Mouse (Mus musculus) E14TG2a.4 (cell line): ENCODE data around the gene Atpaf2.

ENCODE experiments used
- H3K27me3 ChIP-seq: 2 replicates; pipeline ENCODE4 v1.6.1; 2014; ENCODE audit warnings: low read length, control low read depth; ENCODE audit not compliant: insufficient read depth
- H3K36me3 ChIP-seq: 2 replicates; pipeline ENCODE4 v1.6.1; 2014; ENCODE audit warnings: low read length, control low read depth; ENCODE audit not compliant: insufficient read depth
- H3K4me1 ChIP-seq: replicated peaks from 2 replicates; pipeline ENCODE4 v1.6.1; 2014; ENCODE audit warnings: low read depth, low read length, control low read depth
- H3K4me3 ChIP-seq: replicated peaks from 2 replicates; pipeline ENCODE4 v1.5.1; 2014; ENCODE audit warnings: mild to moderate bottlenecking, low read length
- H3K9me3 ChIP-seq: 2 replicates; pipeline ENCODE4 v1.6.1; 2014; ENCODE audit warnings: low read length, control low read depth
- CTCF ChIP-seq: conservative IDR thresholded peaks from 2 replicates; pipeline ENCODE4 v1.5.1; 2014; ENCODE audit warnings: low read length
- NANOG ChIP-seq: IDR thresholded peaks from 2 replicates; pipeline ENCODE4 v1.6.1; 2014; ENCODE audit warnings: borderline replicate concordance, low read length, mixed read lengths
- POU5F1 ChIP-seq: IDR thresholded peaks from 2 replicates; pipeline ENCODE4 v1.6.1; 2014; ENCODE audit warnings: low read length, borderline replicate concordance

Gene Atpaf2

DNA sequence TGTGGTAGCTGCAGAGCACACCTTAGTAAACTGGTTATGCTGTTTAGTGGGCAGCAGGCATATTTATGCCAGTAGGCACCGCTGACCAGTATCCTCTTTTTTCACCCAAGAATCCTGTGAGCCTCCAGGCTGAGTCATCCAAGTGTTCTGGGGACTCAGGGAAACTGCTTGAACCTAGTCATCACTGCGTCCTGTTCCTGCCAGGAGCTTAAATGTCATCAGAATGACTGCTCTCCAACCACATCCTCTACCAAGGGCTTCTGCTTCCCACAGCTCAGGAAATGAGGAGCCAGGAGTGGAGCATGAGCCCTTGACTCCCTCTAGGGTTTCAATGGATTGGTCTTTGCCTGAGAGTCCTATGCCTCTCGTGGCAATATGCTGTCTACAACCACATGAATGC lies 18.4 kb upstream of the Atpaf2 start:
- Histone ChIP-seq H3K9me3 (no peaks in the 10 kb centered on the region), H3K4me1 (peaks cover 75% of the 10 kb centered on the region), H3K27me3 (no peaks in the 10 kb centered on the region), H3K4me3 (no peak overlapping the region), H3K36me3 (peaks cover 77% of the 10 kb centered on the region)
- no peak for TF ChIP-seq POU5F1
- no peak for TF ChIP-seq CTCF
- no peak for TF ChIP-seq NANOG

DNA sequence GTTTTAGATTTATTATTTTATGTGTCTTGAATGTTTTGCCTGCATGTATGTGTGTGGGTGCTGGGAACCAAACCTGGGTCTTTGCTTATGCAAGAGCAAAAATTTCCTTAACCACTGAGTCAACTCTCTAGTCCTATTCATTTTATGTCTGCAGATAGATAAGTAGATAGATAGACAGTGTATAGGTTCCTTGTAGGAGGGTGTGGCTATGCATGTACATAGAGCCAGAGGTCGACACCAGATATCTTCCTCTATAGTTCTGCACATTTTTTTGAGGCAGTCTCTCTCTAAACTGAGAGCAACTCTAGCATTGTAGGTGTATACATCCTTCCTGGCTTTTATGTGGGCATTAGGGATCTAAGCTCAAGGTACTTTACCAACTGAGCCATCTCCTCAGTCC lies 16.9 kb upstream of the Atpaf2 start:
- Histone ChIP-seq H3K4me1 (peaks cover 60% of the 10 kb centered on the region), H3K36me3 (peaks cover 79% of the 10 kb centered on the region), H3K9me3 (no peaks in the 10 kb centered on the region), H3K4me3 (no peak overlapping the region), H3K27me3 (no peaks in the 10 kb centered on the region)
- TF ChIP-seq NANOG, result no peak
- TF ChIP-seq CTCF, result no peak

DNA sequence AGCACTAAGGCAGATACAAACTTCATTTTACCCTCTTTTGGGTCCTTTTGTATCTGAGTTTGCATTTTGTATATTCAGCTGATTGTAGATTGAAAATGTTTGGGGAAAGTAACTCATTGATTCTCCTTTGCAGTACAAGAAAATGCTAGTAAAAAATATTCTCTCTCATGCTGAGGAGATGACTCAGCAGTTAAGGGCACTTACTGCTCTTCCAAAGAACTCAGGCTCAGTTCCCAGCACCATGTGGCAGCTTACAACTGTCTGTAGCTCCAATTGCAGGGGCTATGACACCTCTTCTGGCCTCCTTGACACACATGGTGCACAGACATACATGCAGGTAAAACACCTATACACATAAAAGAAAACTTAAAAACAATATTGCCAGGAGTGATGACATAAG lies 15.2 kb upstream of the Atpaf2 start:
- H3K27me3 ChIP-seq, result no peaks in the 10 kb centered on the region
- H3K4me3 ChIP-seq, result no peak overlapping the region
- TF ChIP-seq POU5F1, result no peak
- TF ChIP-seq CTCF, result no peak
- TF ChIP-seq NANOG, result no peak
- H3K36me3 ChIP-seq, result peaks cover 83% of the 10 kb centered on the region
- no peaks in the 10 kb centered on the region for H3K9me3 ChIP-seq
- H3K4me1 ChIP-seq, result peaks cover 48% of the 10 kb centered on the region

DNA sequence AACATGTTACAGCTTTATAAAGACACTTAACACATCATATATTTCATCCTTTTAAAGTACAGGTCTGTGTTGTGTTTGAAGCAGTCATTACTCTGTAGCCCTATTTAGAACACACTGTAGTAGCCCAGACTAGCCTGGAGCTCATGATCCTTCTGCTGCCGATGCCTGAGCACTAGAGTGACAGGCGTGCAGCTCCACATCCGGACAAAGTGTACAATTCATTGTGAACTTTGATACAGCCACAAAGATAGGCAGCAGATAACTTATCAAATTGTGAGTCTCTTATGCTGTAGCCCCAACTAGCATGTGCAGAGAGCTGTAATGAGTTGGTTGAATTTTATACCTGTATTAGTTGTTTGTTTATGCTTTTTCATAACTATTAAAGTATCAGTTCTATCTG lies 9.4 kb upstream of the Atpaf2 start:
- Histone ChIP-seq H3K9me3 (no peaks in the 10 kb centered on the region), H3K36me3 (peaks cover 69% of the 10 kb centered on the region), H3K4me3 (no peak overlapping the region), H3K4me1 (peaks cover 17% of the 10 kb centered on the region), H3K27me3 (no peaks in the 10 kb centered on the region)
- no peak for TF ChIP-seq NANOG
- TF ChIP-seq CTCF, result no peak
- TF ChIP-seq POU5F1, result no peak

DNA sequence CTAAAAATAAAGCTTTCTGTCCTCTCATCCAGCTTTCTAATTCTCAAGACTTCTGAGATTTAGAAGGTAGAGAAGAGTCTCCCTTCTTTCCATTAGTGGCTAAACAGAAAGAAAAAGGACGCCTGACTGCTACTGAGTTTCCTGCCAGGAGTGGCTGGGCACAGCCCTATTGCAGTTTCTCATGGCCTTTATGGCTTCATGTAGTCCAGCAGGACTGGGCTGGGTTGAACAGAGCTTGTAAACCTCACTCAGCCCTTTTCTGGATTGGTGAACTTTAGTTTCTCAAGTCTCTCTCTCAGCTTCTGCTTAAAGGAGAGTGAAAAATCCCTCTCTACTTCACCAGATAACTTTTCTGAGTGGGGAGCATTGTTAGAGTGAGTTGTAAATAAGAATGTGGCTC lies 8.2 kb upstream of the Atpaf2 start:
- H3K36me3 ChIP-seq, result peaks cover 62% of the 10 kb centered on the region
- no peak for TF ChIP-seq POU5F1
- TF ChIP-seq CTCF, result no peak
- no peak for TF ChIP-seq NANOG
- peaks cover 27% of the 10 kb centered on the region for H3K4me1 ChIP-seq
- no peak overlapping the region for H3K4me3 ChIP-seq
- no peaks in the 10 kb centered on the region for H3K9me3 ChIP-seq
- H3K27me3 ChIP-seq, result no peaks in the 10 kb centered on the region

DNA sequence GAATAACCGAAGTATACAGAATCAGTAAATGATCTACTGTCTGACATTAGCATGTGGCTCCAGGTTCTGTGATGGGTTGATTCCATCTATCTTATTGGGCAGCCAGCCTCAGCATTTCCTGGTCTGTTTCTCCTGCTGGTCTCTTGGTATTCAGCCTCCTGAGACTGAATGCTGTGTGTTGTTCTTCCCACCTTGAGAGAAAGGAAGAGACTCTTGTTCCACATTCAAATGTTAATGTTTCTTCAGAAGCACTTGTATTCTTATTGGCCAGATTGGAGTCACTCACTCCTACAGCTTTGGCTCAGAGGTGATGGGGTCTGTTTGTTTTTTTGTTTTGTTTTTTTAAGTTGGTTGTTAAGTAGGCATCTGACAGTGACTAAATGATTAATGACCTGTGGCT lies 4.7 kb upstream of the Atpaf2 start:
- Histone ChIP-seq H3K4me3 (no peak overlapping the region), H3K9me3 (no peaks in the 10 kb centered on the region), H3K4me1 (peaks cover 47% of the 10 kb centered on the region), H3K27me3 (no peaks in the 10 kb centered on the region), H3K36me3 (peaks cover 59% of the 10 kb centered on the region)
- TF ChIP-seq CTCF (no peak), NANOG (peak; percentile 38; the same call in 1 of the 2 replicates), POU5F1 (no peak)

DNA sequence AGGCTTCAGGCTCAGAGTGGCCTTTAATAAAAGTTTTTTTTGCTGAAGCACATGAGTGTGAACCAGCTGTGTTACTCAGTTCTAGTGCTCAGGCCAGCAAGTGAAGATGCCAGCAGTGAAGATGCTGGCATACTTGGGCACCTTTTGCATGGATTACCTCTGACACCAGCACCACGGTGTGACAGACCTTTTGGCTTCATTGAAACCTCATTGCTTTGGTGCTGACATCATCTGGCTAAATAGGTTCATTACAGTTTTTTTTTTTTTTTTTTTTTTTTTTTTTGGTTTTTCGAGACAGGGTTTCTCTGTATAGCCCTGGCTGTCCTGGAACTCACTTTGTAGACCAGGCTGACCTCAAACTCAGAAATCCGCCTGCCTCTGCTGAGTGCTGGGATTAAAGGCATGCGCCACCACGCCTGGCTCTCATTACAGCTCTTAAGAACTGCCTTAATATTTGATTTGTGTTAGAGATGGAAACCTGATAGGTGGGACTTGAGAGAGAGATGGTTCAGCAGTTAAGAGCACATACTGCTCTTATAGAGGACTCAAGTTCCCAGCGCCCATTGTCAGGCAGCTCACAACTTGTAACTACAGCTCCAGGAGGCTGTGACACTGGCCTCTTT lies 3.9 kb upstream of the Atpaf2 start:
- H3K36me3 ChIP-seq, result peaks cover 51% of the 10 kb centered on the region
- peaks cover 48% of the 10 kb centered on the region for H3K4me1 ChIP-seq
- no peaks in the 10 kb centered on the region for H3K9me3 ChIP-seq
- no peak overlapping the region; the same call in 1 of the 2 replicates for H3K4me3 ChIP-seq
- TF ChIP-seq CTCF, result no peak
- TF ChIP-seq NANOG, result no peak
- no peak for TF ChIP-seq POU5F1
- H3K27me3 ChIP-seq, result no peaks in the 10 kb centered on the region

DNA sequence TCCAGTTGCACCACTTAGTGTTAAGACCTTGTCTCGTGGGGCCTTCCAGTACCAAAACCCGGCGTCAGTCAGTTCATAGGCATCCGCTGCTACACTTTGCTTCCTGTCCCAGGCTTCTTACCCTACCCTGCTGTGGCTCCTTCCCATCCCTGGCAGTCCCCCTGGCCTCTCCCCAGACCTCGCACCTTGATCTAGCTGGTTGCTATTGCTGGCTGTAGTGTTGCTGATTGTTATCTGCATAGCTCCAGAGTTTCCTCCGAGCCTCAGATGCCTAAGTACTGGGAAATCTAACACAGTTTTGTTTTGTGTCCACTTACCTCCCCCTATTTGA lies 181 bp upstream of the Atpaf2 start:
- TF ChIP-seq POU5F1 (no peak), CTCF (no peak), NANOG (no peak)
- Histone ChIP-seq H3K4me1 (peaks cover 66% of the 10 kb centered on the region), H3K9me3 (no peaks in the 10 kb centered on the region), H3K36me3 (peaks cover 38% of the 10 kb centered on the region), H3K27me3 (no peaks in the 10 kb centered on the region), H3K4me3 (peak overlapping the region; percentile 96)

DNA sequence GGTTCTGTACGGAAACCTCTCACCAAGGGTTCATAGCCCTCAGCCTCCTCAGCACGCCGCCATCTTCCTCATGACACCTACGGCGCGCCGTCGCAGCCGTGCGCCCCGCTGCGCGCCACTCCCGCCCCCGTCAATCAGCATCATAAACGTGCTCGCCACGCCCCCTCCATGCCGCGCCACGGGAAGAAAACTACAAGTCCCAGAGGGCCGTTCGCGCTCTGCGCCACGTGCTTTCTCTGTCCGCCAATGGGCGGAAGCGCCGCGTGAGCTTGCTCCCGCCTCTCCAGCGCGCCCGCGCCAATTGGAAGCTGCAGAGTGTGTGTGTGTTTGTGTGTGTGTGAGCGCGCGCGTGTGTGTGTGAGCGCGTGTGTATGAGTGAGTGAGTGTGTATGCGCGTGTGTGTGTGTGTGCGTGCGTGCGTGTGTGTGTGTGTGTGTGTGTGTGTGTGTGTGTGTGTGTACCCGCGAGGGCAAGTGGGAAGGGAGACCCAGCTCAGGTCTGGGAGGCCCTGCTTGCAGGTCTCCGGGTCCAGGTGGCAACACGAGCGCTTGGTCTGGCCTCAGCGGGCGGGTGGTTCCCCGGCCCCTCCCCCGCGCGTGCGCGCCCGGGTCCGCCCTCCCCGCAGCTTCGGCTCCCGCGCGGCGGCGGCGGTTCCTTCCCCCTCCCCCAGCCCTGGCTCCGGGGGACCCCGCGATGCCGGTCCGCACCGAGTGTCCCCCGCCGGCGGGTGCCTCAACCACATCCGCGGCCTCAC lies 1.1 kb downstream of the Atpaf2 start, which contains the start of gene Gid4:
Gene Gid4 (plus strand): TSS at position 183 of the 754 bp plus-strand sequence.
- H3K36me3 ChIP-seq, result peaks cover 38% of the 10 kb centered on the region
- H3K27me3 ChIP-seq, result no peaks in the 10 kb centered on the region
- peaks cover 53% of the 10 kb centered on the region for H3K4me1 ChIP-seq
- no peak for TF ChIP-seq POU5F1
- TF ChIP-seq NANOG, result no peak
- no peak for TF ChIP-seq CTCF
- H3K4me3 ChIP-seq, result peak within 1 kb of the TSS; percentile 96
- H3K9me3 ChIP-seq, result no peaks in the 10 kb centered on the region
